Mouse (Mus musculus): ENCODE measurements around the gene Ptgfr. TPM values are rescaled to one million over a fixed set of nuclear protein-coding genes. Genes with fewer than 3 reads are reported as not detected.

Ptgfr gene
- polyA plus RNA-seq, 1 experiment from 2014 or later = 10.1 TPM

DNA sequence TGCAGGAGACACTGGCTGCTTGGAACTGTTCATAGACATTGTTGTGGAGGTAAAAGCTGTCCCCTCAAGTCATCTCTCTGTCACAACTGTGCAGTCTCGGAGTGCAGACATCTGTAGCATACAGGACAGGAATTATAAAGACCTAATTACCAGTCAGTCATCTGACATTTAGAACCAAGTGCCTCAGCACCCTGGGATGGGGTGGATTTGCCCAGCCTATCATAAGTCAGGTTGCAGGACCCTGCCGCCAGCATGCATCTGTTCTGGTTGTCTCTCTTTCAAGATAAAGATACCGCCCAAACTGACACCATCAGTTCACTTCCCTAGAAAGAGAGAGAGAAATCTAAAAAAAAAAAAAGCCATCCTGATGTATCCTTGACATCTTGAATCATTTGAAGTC lies 1.6 kb downstream of the Ptgfr start:
- H3K4me3 ChIP-seq = no peak overlapping the region
- WGBS = 68% methylated on average over 3 of the region's 3 CpGs

DNA sequence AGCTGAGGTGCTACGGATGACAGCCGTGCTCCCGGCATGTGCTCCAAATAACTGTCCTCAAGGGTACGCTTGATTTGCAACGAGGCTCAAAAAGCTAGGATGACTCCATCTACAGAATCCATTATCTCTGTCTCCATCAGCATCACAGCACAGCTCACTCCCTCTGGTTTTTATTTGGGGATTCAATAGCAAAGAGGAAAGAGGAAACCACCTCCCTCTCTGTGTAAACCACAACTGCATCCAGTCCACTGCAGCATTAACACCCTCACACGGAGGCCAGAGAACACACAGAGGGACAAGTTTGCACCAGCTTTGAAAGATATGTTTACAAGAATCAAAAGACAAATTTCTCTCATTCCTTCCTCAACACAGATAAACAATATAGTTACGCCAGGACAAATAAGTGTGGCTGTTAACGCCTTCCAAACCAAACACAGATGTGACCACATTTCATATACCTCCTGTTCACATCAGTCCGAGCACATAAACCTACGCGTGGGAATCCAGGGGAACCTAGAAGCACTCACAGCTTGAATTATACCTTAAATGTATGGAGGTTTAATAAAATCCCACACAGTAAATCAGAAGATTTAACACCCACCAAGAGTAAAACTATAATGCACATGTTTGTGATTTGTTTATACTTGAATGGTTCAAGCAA lies 9.3 kb downstream of the Ptgfr start:
- 29% methylated on average over 11 of the region's 11 CpGs for WGBS
- no peaks in the 10 kb centered on the region for H3K36me3 ChIP-seq

More for the DNA sequence above, 1.6 kb downstream of the Ptgfr start:
- H3K27me3 ChIP-seq = peaks cover 9% of the 10 kb centered on the region; the same call in 1 of the 2 replicates
- no peaks in the 10 kb centered on the region for H3K9me3 ChIP-seq
- H3K27ac ChIP-seq = no peak overlapping the region
- no peak overlapping the region for H3K9ac ChIP-seq
- ATAC-seq (ENCODE audit: insufficient number of reproducible peaks, low FRiP score, low TSS enrichment, low read depth) = no peak
- H3K4me2 ChIP-seq = no peak overlapping the region
- no peaks in the 10 kb centered on the region for H3K36me3 ChIP-seq
- H3K4me1 ChIP-seq = peaks cover 12% of the 10 kb centered on the region

DNA sequence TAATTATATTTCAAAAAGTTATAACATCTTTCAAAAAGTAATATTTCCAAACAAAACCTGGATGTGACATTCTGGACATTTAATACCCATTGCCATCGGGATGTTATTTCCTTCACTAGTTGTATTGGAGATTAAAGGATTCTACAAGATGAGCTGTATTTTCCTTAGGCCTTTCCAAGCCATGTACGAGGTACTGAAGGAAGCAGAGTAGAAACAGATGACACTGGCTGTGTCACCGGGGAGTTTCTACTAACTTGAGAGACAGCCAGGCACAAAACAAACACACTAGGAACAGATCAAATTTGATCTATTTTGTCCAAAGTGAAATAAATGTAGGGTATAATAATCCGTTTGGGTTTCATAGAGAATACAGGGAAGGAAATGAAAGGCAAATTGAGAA lies 17.6 kb downstream of the Ptgfr start:
- ATAC-seq (ENCODE audit: insufficient number of reproducible peaks, low FRiP score, low TSS enrichment, low read depth) = no peak
- Histone ChIP-seq H3K4me1 (no peaks in the 10 kb centered on the region), H3K27me3 (no peaks in the 10 kb centered on the region), H3K4me2 (no peak overlapping the region), H3K36me3 (no peaks in the 10 kb centered on the region), H3K4me3 (no peak overlapping the region), H3K9me3 (no peaks in the 10 kb centered on the region), H3K9ac (no peak overlapping the region), H3K27ac (no peak overlapping the region)
- 63% methylated on average over 4 of the region's 4 CpGs for WGBS

More for the DNA sequence above, 9.3 kb downstream of the Ptgfr start:
- no peak for ATAC-seq (ENCODE audit: insufficient number of reproducible peaks, low FRiP score, low TSS enrichment, low read depth)
- Histone ChIP-seq H3K27ac (no peak overlapping the region), H3K4me1 (no peaks in the 10 kb centered on the region), H3K4me3 (no peak overlapping the region), H3K9ac (no peak overlapping the region), H3K27me3 (no peaks in the 10 kb centered on the region), H3K9me3 (no peaks in the 10 kb centered on the region), H3K4me2 (no peak overlapping the region)

DNA sequence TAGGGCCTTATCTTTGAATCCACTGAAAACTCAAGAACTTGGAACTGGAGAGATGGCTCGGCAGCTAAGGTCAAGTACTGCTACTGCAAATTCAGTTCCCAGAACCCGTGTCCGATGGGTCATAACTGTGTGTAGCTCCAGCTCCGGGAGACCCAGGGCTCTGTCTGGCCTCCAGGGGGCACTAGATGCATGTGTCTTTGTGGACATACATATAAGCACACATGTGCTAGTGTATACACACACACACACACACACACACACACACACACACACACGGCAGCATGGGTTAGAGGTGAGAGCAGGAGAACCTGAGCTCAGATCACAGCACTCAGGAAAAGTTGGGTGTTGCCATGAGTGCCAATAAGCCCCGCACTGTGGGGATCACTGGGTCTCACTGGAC lies 19.2 kb downstream of the Ptgfr start:
- ATAC-seq (ENCODE audit: insufficient number of reproducible peaks, low FRiP score, low TSS enrichment, low read depth) = no peak
- Histone ChIP-seq H3K9ac (no peak overlapping the region), H3K4me1 (no peaks in the 10 kb centered on the region), H3K4me3 (no peak overlapping the region), H3K9me3 (no peaks in the 10 kb centered on the region), H3K27me3 (no peaks in the 10 kb centered on the region), H3K4me2 (no peak overlapping the region), H3K27ac (no peak overlapping the region), H3K36me3 (no peaks in the 10 kb centered on the region)
- 74% methylated on average over 6 of the region's 6 CpGs for WGBS

- no peaks in the 10 kb centered on the region for H3K4me1 ChIP-seq
- H3K4me2 ChIP-seq = no peak overlapping the region
- H3K9me3 ChIP-seq = no peaks in the 10 kb centered on the region
- H3K36me3 ChIP-seq = no peaks in the 10 kb centered on the region
- H3K27me3 ChIP-seq = no peaks in the 10 kb centered on the region
- no peak overlapping the region for H3K9ac ChIP-seq
- no peak for ATAC-seq (ENCODE audit: insufficient number of reproducible peaks, low FRiP score, low TSS enrichment, low read depth)
- H3K27ac ChIP-seq = no peak overlapping the region
- WGBS = 74% methylated on average over 2 of the region's 2 CpGs
- no peak overlapping the region for H3K4me3 ChIP-seq
Measured at GRCm38 (mm10) chr3:151808613-151809012, 28.8 kb downstream of the Ptgfr start.

- no peaks in the 10 kb centered on the region for H3K27me3 ChIP-seq
- no peak for ATAC-seq (ENCODE audit: insufficient number of reproducible peaks, low FRiP score, low TSS enrichment, low read depth)
- H3K4me2 ChIP-seq = no peak overlapping the region
- no peak overlapping the region for H3K27ac ChIP-seq
- H3K9me3 ChIP-seq = no peaks in the 10 kb centered on the region
- WGBS = 73% methylated on average over 8 of the region's 8 CpGs
- no peaks in the 10 kb centered on the region for H3K36me3 ChIP-seq
- no peaks in the 10 kb centered on the region for H3K4me1 ChIP-seq
- H3K9ac ChIP-seq = no peak overlapping the region
- no peak overlapping the region for H3K4me3 ChIP-seq
Measured at GRCm38 (mm10) chr3:151788622-151789021, 48.8 kb downstream of the Ptgfr start.

- Histone ChIP-seq H3K9ac (no peak overlapping the region), H3K9me3 (no peaks in the 10 kb centered on the region), H3K27me3 (no peaks in the 10 kb centered on the region), H3K4me1 (no peaks in the 10 kb centered on the region), H3K4me3 (no peak overlapping the region), H3K4me2 (no peak overlapping the region), H3K36me3 (no peaks in the 10 kb centered on the region), H3K27ac (no peak overlapping the region)
- ATAC-seq (ENCODE audit: insufficient number of reproducible peaks, low FRiP score, low TSS enrichment, low read depth) = no peak
- 63% methylated on average over 4 of the region's 4 CpGs for WGBS
Measured at GRCm38 (mm10) chr3:151775089-151775488, 62.3 kb downstream of the Ptgfr start.

GRCm38 (mm10) chr3:151771074-151771473 lies 66.4 kb downstream of the Ptgfr start:
- no peak for ATAC-seq (ENCODE audit: insufficient number of reproducible peaks, low FRiP score, low TSS enrichment, low read depth)
- 44% methylated on average over 3 of the region's 3 CpGs for WGBS
- H3K4me1 ChIP-seq = no peaks in the 10 kb centered on the region
- no peaks in the 10 kb centered on the region for H3K9me3 ChIP-seq
- H3K27me3 ChIP-seq = no peaks in the 10 kb centered on the region
- no peak overlapping the region for H3K27ac ChIP-seq
- no peak overlapping the region for H3K4me2 ChIP-seq
- H3K4me3 ChIP-seq = no peak overlapping the region
- H3K36me3 ChIP-seq = no peaks in the 10 kb centered on the region
- H3K9ac ChIP-seq = no peak overlapping the region

DNA sequence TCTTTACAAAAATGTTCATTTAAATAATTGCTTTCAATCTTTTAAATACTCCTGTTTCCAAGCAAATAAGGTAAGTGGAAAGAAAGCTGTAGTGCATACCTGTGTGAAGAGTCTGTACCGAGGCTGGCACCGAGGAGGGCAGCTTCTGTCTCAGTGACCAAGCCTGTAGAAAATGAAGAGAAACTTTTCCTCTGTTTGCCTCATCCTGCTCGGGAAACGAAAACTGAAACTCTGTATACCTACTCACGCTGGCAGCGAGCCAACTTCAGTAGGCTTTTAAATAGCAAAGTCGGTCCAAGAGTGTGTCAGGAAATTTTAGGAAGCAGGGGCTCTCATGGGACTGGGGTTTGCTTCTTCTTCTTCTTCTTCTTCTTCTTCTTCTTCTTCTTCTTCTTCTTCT lies 87.7 kb downstream of the Ptgfr start, which contains the start of gene Ifi44:
Gene Ifi44, minus strand, starts transcription at position 224 of the 400 bp plus-strand sequence.
- Histone ChIP-seq H3K36me3 (no peaks in the 10 kb centered on the region), H3K9ac (no peak within 1 kb of the TSS), H3K4me1 (no peaks in the 10 kb centered on the region), H3K4me3 (no peak within 1 kb of the TSS), H3K27ac (no peak within 1 kb of the TSS), H3K9me3 (no peaks in the 10 kb centered on the region), H3K27me3 (no peaks in the 10 kb centered on the region), H3K4me2 (no peak within 1 kb of the TSS)
- no peak for ATAC-seq (ENCODE audit: insufficient number of reproducible peaks, low FRiP score, low TSS enrichment, low read depth)
- WGBS = 34% methylated on average over 7 of the region's 7 CpGs

- H3K27ac ChIP-seq = no peak overlapping the region
- 90% methylated on average over 1 of the region's 1 CpGs for WGBS
- no peak overlapping the region for H3K9ac ChIP-seq
- H3K9me3 ChIP-seq = no peaks in the 10 kb centered on the region
- H3K4me1 ChIP-seq = no peaks in the 10 kb centered on the region
- H3K36me3 ChIP-seq = no peaks in the 10 kb centered on the region
- H3K4me3 ChIP-seq = no peak overlapping the region
- H3K4me2 ChIP-seq = no peak overlapping the region
- H3K27me3 ChIP-seq = no peaks in the 10 kb centered on the region
- ATAC-seq (ENCODE audit: insufficient number of reproducible peaks, low FRiP score, low TSS enrichment, low read depth) = no peak
Measured at GRCm38 (mm10) chr3:151748514-151748913, 88.9 kb downstream of the Ptgfr start.

Other genes starting within 250 kb of the Ptgfr start
- gene Ifi44, start 87.7 kb downstream of the Ptgfr start, polyA plus RNA-seq (2015; fragmentation: Nextera tagmentation; extraction: Ambion mirVana) = 0.63 and 1.1 TPM in 2 replicates
- gene Ifi44l, start 74.7 kb downstream of the Ptgfr start, polyA plus RNA-seq (2015; fragmentation: Nextera tagmentation; extraction: Ambion mirVana) = not detected in 2 replicates